Mouse (Mus musculus) intestine, postnatal 0 days (tissue): ENCODE measurements at regions not wholly inside any gene's neighbourhood (a gene's known extent, or its start where the extent isn't known, plus 50 kb on each side); places are given as distances from the start of the nearest gene placed in this dataset.

ENCODE experiments used
- ATAC-seq: fragments of 200-750 bp; cut with Nextera tagmentation; 2 replicates; pipeline ENCODE4 v1.8.0; 2017; ENCODE audit warnings: mild to moderate bottlenecking, moderate TSS enrichment, moderate library complexity
- H3K27ac ChIP-seq: fragments of 300-500 bp; sonication (generic); 2 replicates; pipeline ENCODE4 v1.5.1; 2014; ENCODE audit warnings: mild to moderate bottlenecking, low read depth, low read length, moderate library complexity
- H3K27me3 ChIP-seq: fragments of 300-500 bp; sonication (generic); replicated peaks from 2 replicates; pipeline ENCODE4 v1.6.1; 2014; ENCODE audit warnings: low read length, mixed read lengths; ENCODE audit not compliant: control insufficient read depth, insufficient read depth
- H3K36me3 ChIP-seq: fragments of 300-500 bp; sonication (generic); 2 replicates; pipeline ENCODE4 v1.6.1; 2014; ENCODE audit warnings: mild to moderate bottlenecking, moderate library complexity; ENCODE audit not compliant: control insufficient read depth, insufficient read depth
- H3K4me1 ChIP-seq: fragments of 300-500 bp; sonication (generic); replicated peaks from 2 replicates; pipeline ENCODE4 v1.6.1; 2014; ENCODE audit warnings: antibody characterized with exemption, low read length, mixed read lengths; ENCODE audit not compliant: control insufficient read depth, insufficient read depth
- H3K4me2 ChIP-seq: fragments of 300-500 bp; sonication (generic); replicated peaks from 2 replicates; pipeline ENCODE4 v1.6.1; 2014; ENCODE audit warnings: low read depth, mild to moderate bottlenecking, moderate library complexity
- H3K4me3 ChIP-seq: fragments of 300-500 bp; sonication (generic); 2 replicates; pipeline ENCODE4 v1.5.1; 2014; ENCODE audit warnings: low read depth, low read length
- H3K9ac ChIP-seq: fragments of 300-500 bp; sonication (generic); 2 replicates; pipeline ENCODE4 v1.6.1; 2014; ENCODE audit warnings: mild to moderate bottlenecking, low read depth, low read length
- H3K9me3 ChIP-seq: fragments of 300-500 bp; sonication (generic); 2 replicates; pipeline ENCODE4 v1.6.1; 2016; ENCODE audit warnings: mixed run types; ENCODE audit not compliant: control insufficient read depth
- CTCF ChIP-seq: sonication (generic); IDR thresholded peaks from 2 replicates; pipeline ENCODE4 v1.5.1; 2016; ENCODE audit warnings: low read depth, mild to moderate bottlenecking, control low read depth, antibody characterized with exemption, moderate library complexity
- WGBS: fragments of 180-500 bp; shearing (Covaris S2); extraction: QIAGEN DNeasy Blood & Tissue Kit; methylation state at CpG from one replicate; pipeline ENCODE4 v1.1.7; 2014; 5-methylcytosine and 5-hydroxymethylcytosine counted together

DNA sequence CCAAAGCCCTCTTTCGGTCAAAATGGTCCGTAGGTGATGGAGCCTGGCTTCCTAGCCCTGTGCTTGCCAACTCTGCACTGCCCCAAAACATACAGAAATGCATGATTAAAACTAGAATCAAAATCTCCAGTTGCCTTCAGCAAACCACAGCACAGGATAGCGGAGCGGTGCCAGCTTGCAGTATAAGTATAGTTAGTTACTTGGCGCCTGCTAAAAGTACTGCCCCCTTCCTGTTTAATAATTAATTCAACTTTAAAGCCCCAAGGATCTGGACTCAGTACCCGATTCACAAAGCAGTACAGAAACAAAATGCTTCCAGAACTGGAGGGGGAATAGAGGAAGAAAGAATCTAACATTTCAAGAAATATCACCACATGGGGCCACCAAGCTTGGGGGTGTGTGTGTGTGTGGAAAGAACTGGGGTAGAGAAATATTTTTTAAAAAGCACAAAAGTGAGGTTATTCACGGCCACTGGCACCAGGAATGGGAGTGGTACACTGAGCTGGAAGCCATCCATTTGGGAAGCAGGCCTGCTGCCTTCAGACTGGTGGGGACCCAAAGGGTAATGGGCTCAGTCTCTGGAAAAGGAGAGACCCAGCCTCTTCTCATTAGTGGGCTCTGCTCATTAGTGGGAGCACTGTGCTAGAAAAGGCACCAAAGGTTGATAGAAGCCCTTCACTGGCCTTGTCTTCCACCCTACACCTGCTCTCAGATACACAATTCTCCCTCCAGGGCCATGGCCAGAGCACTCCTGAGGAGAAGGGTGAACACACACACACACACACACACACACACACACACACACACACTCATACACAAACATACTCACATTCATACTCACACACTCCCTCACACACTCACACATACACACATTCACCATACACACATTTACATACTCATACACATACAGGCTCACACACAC, 75.8 kb upstream of the Mrps9 start:
- no peak overlapping the region for H3K4me3 ChIP-seq
- H3K27me3 ChIP-seq, result 0 out of 2 replicates have a peak, but pooled peaks cover 2% of the 10 kb centered on the region
- no peak for ATAC-seq
- WGBS, result 75% methylated on average over 7 of the region's 7 CpGs
- H3K9me3 ChIP-seq, result no peaks in the 10 kb centered on the region
- no peak overlapping the region for H3K27ac ChIP-seq
- no peaks in the 10 kb centered on the region for H3K4me1 ChIP-seq
- H3K4me2 ChIP-seq, result no peak overlapping the region
- H3K36me3 ChIP-seq, result no peaks in the 10 kb centered on the region
- no peak overlapping the region for H3K9ac ChIP-seq
- TF ChIP-seq CTCF, result no peak

DNA sequence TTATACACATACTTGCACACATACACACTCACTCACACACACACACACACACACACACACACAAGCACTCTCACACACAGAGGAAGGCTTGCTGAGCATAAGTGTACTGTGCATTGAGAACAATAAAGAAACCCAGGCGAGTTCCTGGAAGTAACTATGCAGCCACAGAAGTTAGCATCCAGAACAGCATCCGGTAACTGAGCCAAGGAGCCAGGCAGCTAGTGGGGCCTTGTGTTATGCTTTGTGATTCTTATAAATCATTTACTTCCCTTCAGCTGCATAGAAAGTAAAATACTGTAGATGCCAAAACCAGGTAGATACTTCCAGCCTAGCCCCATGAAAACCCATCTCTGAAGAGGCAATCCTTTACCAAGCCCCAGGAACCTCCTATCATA, 75.1 kb upstream of the Mrps9 start:
- 82% methylated on average over 2 of the region's 2 CpGs for WGBS
- Histone ChIP-seq H3K4me3 (no peak overlapping the region), H3K4me1 (no peaks in the 10 kb centered on the region), H3K27ac (no peak overlapping the region), H3K36me3 (no peaks in the 10 kb centered on the region), H3K9me3 (no peaks in the 10 kb centered on the region), H3K27me3 (0 out of 2 replicates have a peak, but pooled peaks cover 2% of the 10 kb centered on the region), H3K9ac (no peak overlapping the region), H3K4me2 (no peak overlapping the region)
- TF ChIP-seq CTCF, result no peak
- ATAC-seq, result no peak

DNA sequence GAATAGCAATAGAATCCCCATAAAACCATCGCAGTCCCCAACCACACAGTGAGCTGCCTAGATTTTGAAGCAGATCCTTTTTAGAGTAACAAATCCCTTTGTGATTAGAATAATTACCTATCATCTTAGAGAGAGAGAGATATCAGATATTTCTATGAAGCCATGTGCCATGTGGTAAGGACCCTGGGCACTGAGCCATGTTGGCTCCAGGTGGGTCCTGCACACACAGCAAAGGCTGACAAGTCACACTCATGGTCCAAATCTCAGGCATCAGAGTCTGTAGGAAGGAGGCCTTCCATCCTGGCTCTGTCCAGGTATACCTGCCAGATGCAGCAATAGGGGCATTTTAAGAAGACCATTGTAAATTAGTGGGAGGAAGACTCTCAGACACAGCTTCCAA, 73.6 kb upstream of the Mrps9 start:
- Histone ChIP-seq H3K9ac (no peak overlapping the region), H3K9me3 (no peaks in the 10 kb centered on the region), H3K27ac (no peak overlapping the region), H3K36me3 (no peaks in the 10 kb centered on the region), H3K4me1 (no peaks in the 10 kb centered on the region), H3K4me2 (no peak overlapping the region), H3K27me3 (0 out of 2 replicates have a peak, but pooled peaks cover 2% of the 10 kb centered on the region), H3K4me3 (no peak overlapping the region)
- TF ChIP-seq CTCF, result no peak
- no peak for ATAC-seq
- 73% methylated on average over 1 of the region's 1 CpGs for WGBS

DNA sequence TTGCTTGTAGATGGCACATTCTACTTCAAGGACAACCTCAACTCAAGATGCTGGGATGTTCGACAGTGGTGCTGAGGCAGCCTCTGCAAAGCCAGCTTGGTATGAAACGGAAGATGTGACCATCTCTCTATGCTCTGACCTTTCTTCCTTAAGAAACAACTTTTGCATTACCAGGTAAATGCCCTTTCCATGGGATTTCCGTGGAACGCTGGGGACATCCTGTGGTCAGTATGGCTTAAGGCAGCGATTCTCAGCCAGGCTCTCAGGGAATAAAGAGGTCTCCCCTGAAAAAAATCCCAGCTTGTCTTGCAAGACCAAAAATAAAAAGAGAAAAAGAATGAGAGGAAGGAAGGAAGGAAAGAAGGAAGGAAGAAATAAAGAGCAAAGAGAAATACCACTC, 71.3 kb upstream of the Mrps9 start:
- no peak overlapping the region for H3K9ac ChIP-seq
- ATAC-seq, result no peak
- WGBS, result 51% methylated on average over 5 of the region's 5 CpGs
- H3K4me2 ChIP-seq, result no peak overlapping the region
- no peaks in the 10 kb centered on the region for H3K9me3 ChIP-seq
- 0 out of 2 replicates have a peak, but pooled peaks cover 2% of the 10 kb centered on the region for H3K27me3 ChIP-seq
- no peaks in the 10 kb centered on the region for H3K36me3 ChIP-seq
- no peak overlapping the region for H3K27ac ChIP-seq
- H3K4me1 ChIP-seq, result no peaks in the 10 kb centered on the region
- H3K4me3 ChIP-seq, result no peak overlapping the region
- peak; percentile 74 for TF ChIP-seq CTCF

DNA sequence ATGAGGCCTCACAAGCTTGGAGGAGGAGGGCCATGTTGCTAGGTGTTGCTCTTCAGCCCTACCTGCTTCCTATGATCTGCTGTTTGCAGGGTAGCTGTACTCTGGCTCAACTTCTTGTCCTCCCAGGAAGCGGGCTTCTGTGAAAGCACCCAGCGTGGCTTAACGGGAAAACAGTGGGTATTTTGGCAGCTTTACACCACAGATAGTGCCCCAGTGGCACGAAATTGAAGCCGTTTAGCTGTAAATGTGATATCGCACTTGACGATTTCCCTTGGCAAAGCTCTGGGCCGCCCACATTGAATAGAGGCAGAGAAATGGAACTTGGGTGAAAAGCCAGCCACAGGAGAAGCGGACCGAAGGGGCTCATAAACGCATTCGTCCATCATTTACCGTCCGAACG, 70.8 kb upstream of the Mrps9 start:
- no peaks in the 10 kb centered on the region for H3K4me1 ChIP-seq
- no peak overlapping the region for H3K9ac ChIP-seq
- H3K9me3 ChIP-seq, result no peaks in the 10 kb centered on the region
- 0 out of 2 replicates have a peak, but pooled peaks cover 2% of the 10 kb centered on the region for H3K27me3 ChIP-seq
- no peak overlapping the region for H3K4me3 ChIP-seq
- H3K4me2 ChIP-seq, result no peak overlapping the region
- 75% methylated on average over 15 of the region's 15 CpGs for WGBS
- H3K36me3 ChIP-seq, result no peaks in the 10 kb centered on the region
- no peak overlapping the region for H3K27ac ChIP-seq
- ATAC-seq, result no peak
- TF ChIP-seq CTCF, result no peak

DNA sequence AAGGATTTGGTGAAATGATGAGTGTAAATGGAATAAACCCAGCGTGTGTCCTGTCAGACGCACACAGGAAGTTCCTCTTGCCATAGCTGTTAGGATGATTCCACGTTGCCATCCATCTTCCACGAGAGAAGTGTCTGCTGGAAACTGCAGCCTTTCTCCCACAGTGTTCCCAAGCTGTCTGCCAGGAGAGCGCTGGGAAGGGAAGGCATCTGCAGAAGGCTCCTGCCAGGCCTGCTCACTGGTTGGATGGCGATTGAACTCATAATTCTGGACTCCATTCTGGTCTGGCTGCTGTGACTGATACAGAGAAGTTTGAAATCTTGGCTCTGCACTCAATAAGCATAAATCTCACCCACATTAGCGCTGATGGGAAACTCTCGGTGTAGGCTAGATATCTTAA, 69.5 kb upstream of the Mrps9 start:
- no peaks in the 10 kb centered on the region for H3K4me1 ChIP-seq
- no peak overlapping the region for H3K9ac ChIP-seq
- H3K27me3 ChIP-seq, result 0 out of 2 replicates have a peak, but pooled peaks cover 2% of the 10 kb centered on the region
- no peaks in the 10 kb centered on the region for H3K9me3 ChIP-seq
- H3K36me3 ChIP-seq, result no peaks in the 10 kb centered on the region
- no peak for TF ChIP-seq CTCF
- H3K27ac ChIP-seq, result no peak overlapping the region
- H3K4me2 ChIP-seq, result no peak overlapping the region
- no peak overlapping the region for H3K4me3 ChIP-seq
- no peak for ATAC-seq
- WGBS, result 63% methylated on average over 8 of the region's 8 CpGs
